Mouse (Mus musculus): ENCODE measurements around the gene Rragd. TPM values are rescaled to one million over a fixed set of nuclear protein-coding genes. Genes with fewer than 3 reads are reported as not detected.

Gene Rragd
- polyA plus RNA-seq, 1 experiment from 2014 or later: 13.1 TPM

DNA sequence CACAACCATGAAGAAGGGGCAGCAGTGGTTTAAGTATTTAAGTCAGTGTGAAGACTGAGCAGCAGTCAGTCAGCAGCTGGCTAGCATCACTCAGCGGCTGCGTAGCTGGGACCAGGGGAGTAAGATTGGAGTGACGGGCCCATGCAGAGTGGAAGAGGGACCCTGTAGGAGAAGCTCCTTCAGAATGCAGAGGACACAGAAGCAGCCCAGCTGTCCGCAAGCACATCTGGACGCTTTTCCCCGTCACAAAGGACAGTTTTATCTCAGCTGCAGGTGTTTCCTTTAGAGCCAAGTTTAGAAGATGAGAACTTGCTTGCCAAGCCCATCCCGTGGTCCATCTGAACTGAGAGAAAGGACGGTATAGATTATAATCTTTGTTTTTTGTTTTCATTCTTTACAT, 41.6 kb downstream of the Rragd start:
- ATAC-seq (ENCODE audit: insufficient number of reproducible peaks, low FRiP score, low TSS enrichment, low read depth): no peak
- H3K4me3 ChIP-seq: no peak overlapping the region
- H3K27me3 ChIP-seq: no peaks in the 10 kb centered on the region
- H3K36me3 ChIP-seq: peaks cover 13% of the 10 kb centered on the region
- H3K27ac ChIP-seq: no peak overlapping the region
- H3K9ac ChIP-seq: no peak overlapping the region
- 76% methylated on average over 8 of the region's 8 CpGs for WGBS
- H3K4me2 ChIP-seq: no peak overlapping the region
- H3K9me3 ChIP-seq: no peaks in the 10 kb centered on the region
- no peaks in the 10 kb centered on the region for H3K4me1 ChIP-seq

DNA sequence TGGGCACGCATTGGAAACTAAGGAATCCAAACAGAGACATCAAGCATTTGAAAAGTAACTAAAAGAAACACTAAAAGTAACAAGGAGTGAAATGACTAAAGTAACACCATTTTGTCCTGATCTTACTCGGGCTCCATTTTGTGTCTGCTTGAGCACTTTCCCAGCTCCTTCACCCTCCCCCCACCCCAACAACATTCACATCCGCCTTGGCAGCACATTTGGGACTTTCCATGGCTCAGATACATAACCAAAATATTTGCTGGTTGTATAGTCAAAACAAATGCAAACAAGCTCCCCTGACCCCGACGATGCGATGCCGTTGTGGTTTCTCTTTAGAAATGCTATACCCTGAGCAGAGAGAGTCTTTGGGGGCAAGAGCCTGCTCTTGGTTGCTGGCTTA, 46.3 kb downstream of the Rragd start:
- H3K9ac ChIP-seq: no peak overlapping the region
- H3K9me3 ChIP-seq: no peaks in the 10 kb centered on the region
- H3K4me3 ChIP-seq: no peak overlapping the region
- no peak overlapping the region for H3K4me2 ChIP-seq
- H3K4me1 ChIP-seq: peaks cover 9% of the 10 kb centered on the region; the same call in 1 of the 2 replicates
- no peak overlapping the region for H3K27ac ChIP-seq
- H3K27me3 ChIP-seq: no peaks in the 10 kb centered on the region
- WGBS: 89% methylated on average over 7 of the region's 7 CpGs
- ATAC-seq (ENCODE audit: insufficient number of reproducible peaks, low FRiP score, low TSS enrichment, low read depth): no peak
- peaks cover 13% of the 10 kb centered on the region for H3K36me3 ChIP-seq

DNA sequence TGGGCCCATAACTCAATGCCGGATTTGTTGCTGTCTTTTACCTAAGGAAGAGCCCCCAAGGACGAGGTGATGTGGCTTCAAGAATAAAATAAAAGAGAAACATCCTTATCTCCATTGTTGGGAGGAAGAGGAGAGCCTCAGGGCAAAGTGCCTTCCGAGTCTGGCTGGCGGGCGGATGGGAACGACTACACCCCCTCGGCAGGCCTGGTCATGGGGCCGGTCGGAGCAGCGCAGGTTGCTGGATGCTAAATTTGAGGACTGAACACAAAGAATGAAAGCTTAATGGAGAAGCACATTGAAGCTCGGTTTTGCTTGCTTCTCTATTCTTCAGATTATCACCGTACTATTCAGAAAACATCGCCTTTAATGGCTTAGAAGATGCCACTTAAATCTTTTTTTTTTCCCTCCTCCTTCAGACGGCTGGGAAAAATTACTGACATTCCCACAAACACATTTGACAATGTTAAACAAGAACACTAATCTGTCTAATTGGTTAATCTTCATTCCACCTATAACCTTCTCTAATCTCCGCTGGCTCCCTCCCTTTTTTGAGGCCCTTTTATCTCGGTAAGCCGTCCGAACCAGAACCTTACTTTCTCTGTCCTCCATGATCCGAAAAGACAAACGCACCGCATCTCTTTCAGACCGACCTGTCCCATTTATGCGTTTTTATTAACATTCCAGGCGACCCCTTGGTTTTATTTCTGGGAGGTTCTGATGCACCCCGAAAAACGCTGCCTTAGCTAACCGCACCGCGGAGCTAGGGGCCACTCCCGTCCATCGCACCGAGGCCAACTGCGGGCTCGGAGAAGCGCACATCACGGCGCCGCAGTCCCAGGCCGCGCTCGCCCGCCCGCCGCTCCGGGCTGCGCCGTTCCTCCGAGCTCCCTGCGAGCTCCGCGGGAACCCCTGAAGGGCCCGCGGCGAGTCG, 47.7 kb downstream of the Rragd start:
- Histone ChIP-seq H3K9me3 (no peaks in the 10 kb centered on the region), H3K4me1 (peaks cover 11% of the 10 kb centered on the region; the same call in 1 of the 2 replicates), H3K27ac (peak overlapping the region; percentile 96), H3K36me3 (peaks cover 17% of the 10 kb centered on the region), H3K27me3 (no peaks in the 10 kb centered on the region), H3K4me3 (peak overlapping the region; percentile 81), H3K9ac (peak overlapping the region; percentile 91), H3K4me2 (peak overlapping the region; percentile 55)
- ATAC-seq (ENCODE audit: insufficient number of reproducible peaks, low FRiP score, low TSS enrichment, low read depth): peak; percentile 68; the same call in 1 of the 2 replicates
- whole genome bisulfite sequencing: 1% methylated on average over 55 of the region's 55 CpGs

DNA sequence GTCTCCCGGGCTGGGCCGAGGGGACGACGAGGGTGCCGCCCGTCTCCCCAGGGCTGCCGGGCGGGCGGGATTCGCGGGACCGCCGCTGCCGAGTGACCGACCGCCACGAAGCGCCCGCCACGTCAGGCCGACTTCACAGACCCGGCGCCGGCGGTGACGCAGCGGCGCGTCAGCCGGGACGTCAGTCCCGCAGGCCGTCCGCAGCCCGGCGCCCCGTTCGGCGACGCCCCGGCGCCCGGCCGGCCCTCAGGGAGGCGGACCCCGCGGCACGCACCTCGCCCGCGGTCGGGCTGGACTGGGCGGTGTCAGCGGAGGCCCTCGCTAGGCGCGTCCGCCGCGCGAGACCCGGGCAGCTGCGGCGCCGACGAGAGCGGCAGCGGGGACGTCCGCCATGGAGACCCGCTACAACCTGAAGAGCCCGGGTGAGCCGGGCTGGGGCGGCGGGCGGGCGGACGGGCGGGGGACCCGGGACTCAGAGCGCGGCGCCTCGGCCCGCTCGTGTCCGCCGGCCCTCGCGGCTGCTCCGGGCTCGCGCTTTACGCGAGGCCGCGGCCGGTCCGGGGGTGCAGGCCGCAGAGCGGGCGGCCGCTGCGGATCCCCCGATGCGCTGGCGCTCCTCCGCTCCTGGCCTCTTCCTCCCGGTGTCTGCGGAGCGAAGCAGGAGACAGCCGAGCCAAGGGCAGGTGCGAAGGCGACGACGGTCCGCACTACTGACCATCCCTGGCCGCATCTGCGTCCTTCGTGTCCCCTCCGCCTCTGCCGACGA, 48.5 kb downstream of the Rragd start, which contains the start of gene Ube2j1:
TSS of gene Ube2j1 (plus strand) at position 222 of the 766 bp plus-strand sequence.
- ATAC-seq (ENCODE audit: insufficient number of reproducible peaks, low FRiP score, low TSS enrichment, low read depth): peak; percentile 95
- peak within 1 kb of the TSS; percentile 96 for H3K27ac ChIP-seq
- H3K27me3 ChIP-seq: no peaks in the 10 kb centered on the region
- peak within 1 kb of the TSS; percentile 81 for H3K4me3 ChIP-seq
- H3K9me3 ChIP-seq: no peaks in the 10 kb centered on the region
- H3K4me2 ChIP-seq: peak within 1 kb of the TSS; percentile 55
- peak within 1 kb of the TSS; percentile 91 for H3K9ac ChIP-seq
- H3K36me3 ChIP-seq: peaks cover 19% of the 10 kb centered on the region
- under 1% methylated on average over 109 of the region's 123 CpGs for WGBS
- peaks cover 11% of the 10 kb centered on the region; the same call in 1 of the 2 replicates for H3K4me1 ChIP-seq

DNA sequence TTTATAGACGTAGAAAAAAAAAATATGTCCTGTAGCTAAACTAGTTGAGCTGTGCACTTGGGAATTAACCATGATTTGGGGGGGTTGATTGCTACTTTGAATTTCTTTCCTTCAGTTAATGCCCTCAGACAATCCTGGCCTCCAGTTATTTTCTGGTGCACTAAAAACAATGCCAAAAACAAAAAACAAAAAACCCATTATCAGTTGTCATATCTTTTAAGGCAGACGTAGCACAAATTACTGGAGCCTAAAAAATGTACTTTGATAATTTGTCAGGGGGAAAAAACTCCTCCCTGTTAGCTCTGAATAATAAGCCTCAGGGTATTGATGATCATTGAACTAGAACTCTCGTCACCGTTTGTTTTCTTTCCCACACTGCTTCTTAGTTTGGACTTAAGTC, 49.2 kb downstream of the Rragd start:
- WGBS: 11% methylated on average over 4 of the region's 4 CpGs
- H3K4me3 ChIP-seq: peak overlapping the region; percentile 81
- H3K27me3 ChIP-seq: no peaks in the 10 kb centered on the region
- H3K4me1 ChIP-seq: peaks cover 11% of the 10 kb centered on the region; the same call in 1 of the 2 replicates
- H3K4me2 ChIP-seq: peak overlapping the region; percentile 55
- H3K27ac ChIP-seq: no peak overlapping the region; the same call in 1 of the 2 replicates
- H3K9me3 ChIP-seq: no peaks in the 10 kb centered on the region
- ATAC-seq (ENCODE audit: insufficient number of reproducible peaks, low FRiP score, low TSS enrichment, low read depth): no peak
- peaks cover 25% of the 10 kb centered on the region for H3K36me3 ChIP-seq
- peak overlapping the region; percentile 91 for H3K9ac ChIP-seq

DNA sequence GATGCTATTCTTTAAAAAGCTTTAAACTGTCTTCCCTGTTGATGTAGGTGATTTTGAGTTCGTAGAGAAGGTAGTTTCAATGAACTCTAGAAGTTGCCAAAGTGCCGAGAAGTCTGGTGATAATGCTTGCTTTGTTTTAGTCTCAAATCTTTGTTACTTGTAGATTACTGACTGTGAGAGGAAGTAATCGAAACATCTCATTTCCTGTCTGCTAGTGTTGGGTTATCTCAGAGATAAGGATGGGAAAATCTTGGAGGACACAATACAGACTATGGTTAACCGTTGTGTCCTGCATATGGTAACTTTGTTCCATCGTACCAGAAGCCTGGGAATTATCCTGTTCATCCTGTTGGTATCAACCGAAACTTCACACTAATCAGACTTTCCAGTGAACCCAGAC, 50.7 kb downstream of the Rragd start:
- Histone ChIP-seq H3K4me2 (no peak overlapping the region), H3K27me3 (no peaks in the 10 kb centered on the region), H3K9me3 (no peaks in the 10 kb centered on the region), H3K4me3 (no peak overlapping the region), H3K4me1 (peaks cover 11% of the 10 kb centered on the region; the same call in 1 of the 2 replicates), H3K9ac (no peak overlapping the region), H3K36me3 (peaks cover 21% of the 10 kb centered on the region), H3K27ac (no peak overlapping the region)
- no peak for ATAC-seq (ENCODE audit: insufficient number of reproducible peaks, low FRiP score, low TSS enrichment, low read depth)
- WGBS: 79% methylated on average over 6 of the region's 6 CpGs

DNA sequence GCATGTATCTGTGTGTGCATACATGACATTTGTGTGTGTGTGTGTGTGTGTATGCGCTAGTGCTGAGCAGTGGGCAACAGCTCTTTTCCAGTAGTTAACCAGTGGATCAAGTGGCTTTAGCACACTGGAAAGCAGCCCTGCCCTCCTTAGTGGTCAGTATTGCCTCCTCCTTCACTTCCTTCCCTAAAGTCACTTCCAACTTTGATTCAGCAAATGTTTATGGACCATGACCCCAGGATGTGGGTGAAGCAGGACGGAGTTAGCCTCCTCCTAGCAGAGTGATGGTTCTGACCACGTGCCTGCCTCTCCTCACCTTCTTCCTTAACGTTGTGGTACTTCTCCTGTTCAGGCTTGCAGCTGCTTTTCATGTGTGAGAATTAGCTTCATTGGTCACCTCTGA, 57.0 kb downstream of the Rragd start:
- H3K27ac ChIP-seq: no peak overlapping the region
- no peak for ATAC-seq (ENCODE audit: insufficient number of reproducible peaks, low FRiP score, low TSS enrichment, low read depth)
- no peaks in the 10 kb centered on the region for H3K4me1 ChIP-seq
- no peak overlapping the region for H3K4me3 ChIP-seq
- H3K36me3 ChIP-seq: peaks cover 66% of the 10 kb centered on the region
- no peaks in the 10 kb centered on the region for H3K27me3 ChIP-seq
- H3K4me2 ChIP-seq: no peak overlapping the region
- H3K9ac ChIP-seq: no peak overlapping the region
- no peaks in the 10 kb centered on the region for H3K9me3 ChIP-seq
- WGBS: 76% methylated on average over 4 of the region's 4 CpGs

DNA sequence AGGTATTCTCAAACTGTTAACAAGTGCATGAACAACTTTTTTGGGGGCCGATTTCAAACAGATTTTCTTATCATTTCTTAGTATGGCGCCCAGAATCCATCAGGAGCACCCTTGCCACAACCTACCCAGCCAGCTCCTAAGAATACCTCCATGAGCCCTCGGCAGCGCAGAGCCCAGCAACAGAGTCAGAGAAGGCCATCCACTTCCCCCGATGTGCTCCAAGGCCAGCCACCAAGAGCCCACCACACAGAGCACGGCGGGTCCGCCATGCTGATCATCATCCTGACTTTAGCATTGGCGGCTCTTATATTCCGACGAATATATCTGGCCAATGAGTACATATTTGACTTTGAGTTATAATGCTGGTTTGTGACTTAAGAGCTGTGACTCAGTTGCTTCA, 66.8 kb downstream of the Rragd start:
- H3K36me3 ChIP-seq: peaks cover 65% of the 10 kb centered on the region
- no peak overlapping the region for H3K4me2 ChIP-seq
- 95% methylated on average over 11 of the region's 11 CpGs for WGBS
- H3K4me3 ChIP-seq: no peak overlapping the region
- no peaks in the 10 kb centered on the region for H3K4me1 ChIP-seq
- H3K27me3 ChIP-seq: no peaks in the 10 kb centered on the region
- H3K27ac ChIP-seq: no peak overlapping the region
- no peaks in the 10 kb centered on the region for H3K9me3 ChIP-seq
- H3K9ac ChIP-seq: no peak overlapping the region
- ATAC-seq (ENCODE audit: insufficient number of reproducible peaks, low FRiP score, low TSS enrichment, low read depth): no peak

DNA sequence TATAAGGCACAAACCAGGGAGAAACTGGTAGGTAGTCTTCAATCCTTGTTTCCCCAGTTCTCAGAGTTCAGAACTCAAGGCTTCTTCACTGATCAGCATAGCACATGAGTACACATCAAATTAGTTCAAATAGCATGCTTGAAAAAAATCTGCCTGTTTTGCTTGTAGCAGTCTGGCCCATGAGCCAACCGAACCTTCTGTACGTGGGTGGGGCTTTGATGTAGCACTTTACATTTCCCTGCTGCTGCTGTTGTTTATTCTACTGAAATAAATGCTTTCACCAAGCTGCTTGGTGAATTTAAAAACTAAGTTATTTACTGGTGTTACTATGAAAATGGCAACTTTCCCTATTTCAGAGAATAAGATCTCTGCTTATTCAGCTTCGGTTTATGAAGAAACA, 69.2 kb downstream of the Rragd start:
- no peaks in the 10 kb centered on the region for H3K27me3 ChIP-seq
- H3K9ac ChIP-seq: no peak overlapping the region
- peaks cover 44% of the 10 kb centered on the region for H3K36me3 ChIP-seq
- H3K4me3 ChIP-seq: no peak overlapping the region
- H3K9me3 ChIP-seq: no peaks in the 10 kb centered on the region
- no peak overlapping the region for H3K4me2 ChIP-seq
- no peaks in the 10 kb centered on the region for H3K4me1 ChIP-seq
- 88% methylated on average over 3 of the region's 3 CpGs for WGBS
- ATAC-seq (ENCODE audit: insufficient number of reproducible peaks, low FRiP score, low TSS enrichment, low read depth): no peak
- H3K27ac ChIP-seq: no peak overlapping the region

DNA sequence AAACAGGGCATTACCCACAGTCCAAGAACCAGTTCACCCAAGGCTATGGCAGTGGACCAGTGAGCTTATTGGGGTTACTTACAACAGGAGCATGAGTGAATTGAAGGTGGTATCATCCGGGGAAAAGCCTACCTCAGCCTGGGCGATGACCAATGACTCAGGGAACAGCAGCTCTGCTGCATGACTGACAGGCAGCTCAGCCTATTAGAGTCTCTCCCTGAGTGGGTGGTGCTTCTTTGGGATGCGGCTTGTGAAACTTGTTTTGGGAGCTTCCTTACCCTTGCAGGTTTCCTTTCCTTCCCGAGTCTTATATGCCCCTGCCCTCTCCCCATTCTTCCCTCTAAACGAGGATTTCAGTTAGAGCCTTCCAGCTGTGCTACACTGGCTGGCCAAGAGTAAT, 69.8 kb downstream of the Rragd start:
- Histone ChIP-seq H3K36me3 (peaks cover 40% of the 10 kb centered on the region), H3K4me1 (no peaks in the 10 kb centered on the region), H3K27ac (no peak overlapping the region), H3K9me3 (no peaks in the 10 kb centered on the region), H3K9ac (no peak overlapping the region), H3K27me3 (no peaks in the 10 kb centered on the region), H3K4me2 (no peak overlapping the region), H3K4me3 (no peak overlapping the region)
- WGBS: 83% methylated on average over 5 of the region's 5 CpGs
- ATAC-seq (ENCODE audit: insufficient number of reproducible peaks, low FRiP score, low TSS enrichment, low read depth): no peak

DNA sequence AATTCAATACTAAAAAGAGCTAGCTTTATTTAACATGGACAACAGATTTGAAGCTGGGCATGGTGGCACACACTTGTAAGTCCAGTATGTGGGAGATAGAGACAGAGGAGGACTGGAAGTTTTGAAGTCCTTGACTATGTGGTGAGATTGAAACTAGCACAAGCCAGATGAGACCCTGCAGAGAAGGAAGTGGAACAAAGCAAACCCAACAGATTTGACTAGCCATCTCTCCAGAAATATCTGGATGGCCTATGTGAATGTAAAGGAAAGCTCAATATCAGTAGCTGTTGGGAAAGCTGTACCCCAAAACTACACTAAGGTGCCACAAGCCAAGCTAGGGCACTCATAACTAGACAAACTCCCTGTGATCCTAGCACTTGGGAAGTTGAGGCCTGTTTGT, 71.6 kb downstream of the Rragd start:
- Histone ChIP-seq H3K27me3 (no peaks in the 10 kb centered on the region), H3K4me3 (no peak overlapping the region), H3K4me2 (no peak overlapping the region), H3K36me3 (peaks cover 28% of the 10 kb centered on the region), H3K27ac (no peak overlapping the region), H3K9ac (no peak overlapping the region), H3K9me3 (no peaks in the 10 kb centered on the region), H3K4me1 (peaks cover 4% of the 10 kb centered on the region; the same call in 1 of the 2 replicates)
- ATAC-seq (ENCODE audit: insufficient number of reproducible peaks, low FRiP score, low TSS enrichment, low read depth): no peak

DNA sequence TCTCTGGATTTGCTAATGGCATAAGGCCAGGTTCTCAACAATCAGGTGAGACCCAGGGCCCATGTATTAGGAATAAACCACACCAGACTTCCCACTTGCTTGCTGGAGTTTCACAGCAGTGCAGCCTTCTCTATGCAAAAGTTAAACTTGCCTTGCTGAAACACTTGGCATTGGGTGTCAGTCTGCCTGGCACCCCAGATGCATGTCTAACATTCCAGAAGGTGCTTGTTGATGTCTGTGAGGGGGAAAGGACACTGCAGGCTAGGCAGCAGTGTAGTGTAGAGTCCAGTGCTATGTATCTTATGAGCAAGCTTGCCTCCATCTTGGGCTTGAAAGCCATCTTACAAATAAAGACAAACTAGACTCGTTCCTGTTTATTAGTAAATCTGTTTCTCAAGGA, 73.5 kb downstream of the Rragd start:
- no peaks in the 10 kb centered on the region for H3K9me3 ChIP-seq
- peaks cover 4% of the 10 kb centered on the region; the same call in 1 of the 2 replicates for H3K4me1 ChIP-seq
- no peak overlapping the region for H3K27ac ChIP-seq
- ATAC-seq (ENCODE audit: insufficient number of reproducible peaks, low FRiP score, low TSS enrichment, low read depth): no peak
- no peak overlapping the region for H3K4me3 ChIP-seq
- 77% methylated on average over 1 of the region's 1 CpGs for WGBS
- H3K9ac ChIP-seq: no peak overlapping the region
- peaks cover 16% of the 10 kb centered on the region for H3K36me3 ChIP-seq
- H3K4me2 ChIP-seq: no peak overlapping the region
- no peaks in the 10 kb centered on the region for H3K27me3 ChIP-seq

All from limb, embryonic 15.5 days (tissue).